Mouse (Mus musculus) erythroblast, embryonic 14.5 days (primary cell): ENCODE measurements around the gene Pold1. TPM values are rescaled to one million over a fixed set of nuclear protein-coding genes. Genes with fewer than 3 reads are reported as not detected.

Source experiments
- H3K27me3 ChIP-seq: 2 replicates; pipeline ENCODE4 v1.6.1; 2012; ENCODE audit warnings: inconsistent platforms; ENCODE audit not compliant: control insufficient read depth
- H3K36me3 ChIP-seq: 2 replicates; pipeline ENCODE4 v1.6.1; 2012; ENCODE audit warnings: mild to moderate bottlenecking, inconsistent platforms; ENCODE audit not compliant: control insufficient read depth
- H3K4me1 ChIP-seq: 2 replicates; pipeline ENCODE4 v1.6.1; 2012; ENCODE audit warnings: inconsistent platforms; ENCODE audit not compliant: control insufficient read depth
- H3K4me3 ChIP-seq: replicated peaks from 2 replicates; pipeline ENCODE3; 2012; ENCODE audit warnings: moderate library complexity, mild to moderate bottlenecking, inconsistent platforms
- H3K9me3 ChIP-seq: 2 replicates; pipeline ENCODE4 v1.6.1; 2012; ENCODE audit warnings: low read length, inconsistent platforms, mixed read lengths; ENCODE audit not compliant: control insufficient read depth
- GATA1 ChIP-seq: IDR thresholded peaks from 2 replicates; pipeline ENCODE4 v1.6.1; 2012; ENCODE audit warnings: low read length, inconsistent platforms, mixed read lengths
- TAL1 ChIP-seq: IDR thresholded peaks from 3 replicates; pipeline ENCODE4 v1.6.1; 2012; ENCODE audit warnings: low read length, inconsistent platforms, mixed read lengths
- polyA plus RNA-seq: library from polyadenylated mRNA; stranded (reverse); fragments of >175 nt; gene quantifications from 2 replicates; pipeline ENCODE4 v1.2.3, GENCODE M21; 2012

Pold1 gene
- polyA plus RNA-seq, 1 experiment = 25.1 TPM

DNA sequence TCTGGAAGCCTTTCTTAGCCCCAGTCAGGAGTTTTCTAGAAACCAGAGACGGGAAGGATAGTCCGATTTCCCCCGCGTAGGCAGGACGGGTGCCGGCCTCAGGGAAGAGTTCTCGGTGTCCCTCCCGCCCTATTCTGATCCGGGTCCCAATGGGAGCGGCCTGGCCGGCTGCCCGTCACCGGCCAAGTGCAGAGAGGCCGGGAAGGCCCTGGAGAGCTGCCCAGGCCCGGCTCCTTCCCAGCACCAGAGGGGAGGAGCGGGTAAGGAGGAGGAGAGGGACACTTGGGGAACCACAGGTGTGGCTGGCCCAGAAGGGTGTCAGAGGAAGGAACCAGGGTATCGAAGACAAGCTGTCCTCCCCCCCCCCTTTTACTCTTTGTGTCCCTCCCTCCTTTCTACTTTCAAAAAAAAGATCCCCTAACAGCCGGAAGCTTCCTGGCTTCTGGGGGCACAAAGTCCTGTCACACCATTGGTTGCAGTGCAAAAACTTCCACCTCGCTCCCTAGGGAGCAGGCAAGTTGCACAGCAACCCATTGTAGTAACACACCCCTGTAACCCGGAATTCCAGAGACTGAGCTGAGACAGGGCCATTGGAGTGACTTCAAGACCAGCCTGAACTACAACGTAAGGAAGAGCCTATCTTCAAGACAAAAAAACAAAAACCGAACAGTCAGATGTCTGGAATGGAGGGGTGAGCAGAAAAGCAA, 23.4 kb downstream of the Pold1 start:
- no peak overlapping the region for H3K4me3 ChIP-seq
- H3K36me3 ChIP-seq = no peaks in the 10 kb centered on the region
- TF ChIP-seq GATA1 (no peak), TAL1 (no peak)
- H3K27me3 ChIP-seq = peaks cover 75% of the 10 kb centered on the region
- H3K9me3 ChIP-seq = no peaks in the 10 kb centered on the region
- H3K4me1 ChIP-seq = peaks cover 19% of the 10 kb centered on the region

DNA sequence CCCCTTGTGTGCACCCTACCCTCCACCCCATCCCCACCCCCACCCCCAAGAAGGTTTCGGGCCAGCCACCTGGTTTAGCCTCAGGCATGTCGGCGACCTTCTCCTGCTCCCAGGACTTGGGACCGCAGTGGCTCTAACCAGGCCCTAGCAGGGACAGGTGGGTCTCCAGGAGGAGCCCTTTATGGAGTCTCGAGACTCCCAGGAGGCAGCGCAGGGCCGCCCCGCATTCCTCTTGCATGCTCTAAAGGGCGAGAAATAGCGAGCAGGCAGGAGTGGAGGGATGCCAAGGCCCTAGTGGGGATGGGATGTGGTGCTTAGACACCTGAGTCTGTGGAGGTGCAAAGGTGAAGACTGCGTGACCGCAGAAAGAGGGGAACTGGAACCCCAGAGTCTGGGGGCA, 24.1 kb downstream of the Pold1 start, which contains the start of gene Mybpc2:
Gene Mybpc2 (minus strand): TSS at position 155 of the 400 bp plus-strand sequence.
- H3K4me3 ChIP-seq = no peak within 1 kb of the TSS
- H3K27me3 ChIP-seq = peaks cover 75% of the 10 kb centered on the region
- no peaks in the 10 kb centered on the region for H3K36me3 ChIP-seq
- H3K4me1 ChIP-seq = peaks cover 19% of the 10 kb centered on the region
- H3K9me3 ChIP-seq = no peaks in the 10 kb centered on the region
- TF ChIP-seq GATA1 = no peak
- TF ChIP-seq TAL1 = no peak

DNA sequence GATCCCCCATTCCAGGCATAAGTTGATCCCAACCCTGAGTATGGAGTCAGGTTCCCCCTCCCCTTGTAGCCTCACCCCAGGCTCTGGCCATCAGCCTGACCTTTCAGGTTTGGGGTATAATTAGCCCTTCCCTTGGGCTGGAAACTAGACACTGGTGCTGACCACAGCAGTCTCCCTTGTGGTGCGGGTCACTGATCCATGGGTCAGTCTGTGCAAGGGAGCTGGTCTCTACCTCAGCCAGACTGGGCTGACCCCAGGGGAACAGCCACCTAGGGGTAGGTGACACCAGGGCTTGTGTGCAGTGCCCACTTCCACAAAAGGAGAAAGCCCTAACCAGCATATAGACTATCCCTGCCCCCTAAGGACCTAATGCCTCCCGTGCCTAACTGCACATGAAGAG, 25.6 kb downstream of the Pold1 start:
- no peak overlapping the region for H3K4me3 ChIP-seq
- H3K27me3 ChIP-seq = peaks cover 71% of the 10 kb centered on the region
- peaks cover 10% of the 10 kb centered on the region for H3K4me1 ChIP-seq
- H3K36me3 ChIP-seq = no peaks in the 10 kb centered on the region
- H3K9me3 ChIP-seq = no peaks in the 10 kb centered on the region
- TF ChIP-seq GATA1 (no peak), TAL1 (no peak)

DNA sequence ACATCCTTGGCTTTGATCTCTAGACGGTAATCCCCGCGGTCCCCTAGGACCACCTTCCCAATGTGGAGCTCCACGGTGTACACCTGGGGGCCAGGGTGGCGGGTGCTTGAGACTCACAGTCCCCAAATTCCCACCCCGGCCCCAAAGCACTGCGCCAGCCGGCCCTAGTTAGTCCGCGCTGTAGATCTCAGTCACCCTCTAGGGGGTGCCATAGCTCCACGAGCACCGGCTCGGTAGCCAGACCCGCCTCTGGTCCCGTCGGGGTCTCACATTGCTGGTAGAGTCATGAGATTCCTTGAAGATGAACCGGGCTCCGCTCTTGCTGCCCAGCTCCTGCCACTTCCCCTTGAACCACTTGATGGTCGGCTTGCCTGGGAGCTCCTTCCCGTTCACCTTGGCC, 26.9 kb downstream of the Pold1 start:
- TF ChIP-seq GATA1 = no peak
- no peak for TF ChIP-seq TAL1
- peaks cover 64% of the 10 kb centered on the region for H3K27me3 ChIP-seq
- H3K36me3 ChIP-seq = no peaks in the 10 kb centered on the region
- H3K4me1 ChIP-seq = no peaks in the 10 kb centered on the region; the same call in none of the 2 replicates
- no peak overlapping the region for H3K4me3 ChIP-seq
- no peaks in the 10 kb centered on the region for H3K9me3 ChIP-seq

DNA sequence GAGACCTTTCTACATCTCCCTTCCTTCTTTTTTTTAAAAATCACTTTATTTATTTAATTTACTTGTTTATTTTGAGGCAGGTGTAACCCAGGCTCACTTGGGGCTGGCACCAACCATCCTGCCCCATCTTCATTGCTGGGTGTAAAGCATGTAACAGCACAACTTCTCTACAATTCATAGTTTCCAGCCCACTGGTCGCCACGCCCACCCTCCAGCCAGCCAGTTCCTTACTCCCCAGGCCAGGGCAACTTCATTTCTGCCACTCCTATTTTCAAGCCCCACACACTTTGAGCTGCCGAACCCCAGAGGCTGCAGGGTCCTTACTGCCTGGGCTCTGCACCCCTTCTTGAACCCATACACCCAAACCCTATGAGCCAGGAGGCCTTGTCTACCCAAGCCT, 27.7 kb downstream of the Pold1 start:
- Histone ChIP-seq H3K9me3 (no peaks in the 10 kb centered on the region), H3K27me3 (peaks cover 62% of the 10 kb centered on the region)
- TF ChIP-seq TAL1 = no peak
- no peak for TF ChIP-seq GATA1

DNA sequence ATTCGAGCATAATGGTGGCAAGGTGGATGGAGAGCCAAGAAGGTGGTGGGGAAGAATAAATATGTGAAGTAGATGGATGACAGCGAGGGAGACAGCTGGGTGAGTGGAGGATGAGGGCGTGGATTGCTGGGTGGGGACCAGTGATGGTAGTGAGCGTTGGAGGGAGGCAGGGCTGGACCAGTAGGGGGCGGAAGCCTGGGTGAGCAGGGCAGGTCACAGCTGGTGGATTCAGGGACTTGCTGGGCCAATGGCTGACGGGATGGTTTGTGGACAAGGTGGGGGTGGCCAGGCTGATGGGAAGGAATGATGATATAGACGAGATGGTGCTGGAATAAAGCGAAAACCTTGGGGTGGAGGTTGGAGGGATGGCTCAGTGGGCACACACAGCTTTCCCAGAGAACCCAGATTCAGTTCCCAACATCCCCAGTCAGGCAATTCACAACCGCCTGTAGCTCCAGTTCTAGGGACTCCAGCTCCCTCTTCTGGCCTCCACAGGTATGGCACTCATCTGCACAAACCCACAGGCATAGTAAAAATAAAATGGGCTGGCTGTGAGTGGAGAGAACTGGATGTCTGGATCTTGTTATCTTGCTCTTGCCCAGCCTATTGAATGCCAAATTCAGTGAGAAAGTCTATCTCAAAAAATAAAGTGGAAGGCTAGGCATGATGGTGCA, 29.3 kb downstream of the Pold1 start:
- H3K4me1 ChIP-seq = no peaks in the 10 kb centered on the region; the same call in none of the 2 replicates
- TF ChIP-seq TAL1 = no peak
- no peak for TF ChIP-seq GATA1
- H3K36me3 ChIP-seq = no peaks in the 10 kb centered on the region
- no peak overlapping the region for H3K4me3 ChIP-seq
- peaks cover 55% of the 10 kb centered on the region for H3K27me3 ChIP-seq
- no peaks in the 10 kb centered on the region for H3K9me3 ChIP-seq

More for the DNA sequence above, 27.7 kb downstream of the Pold1 start:
- H3K4me1 ChIP-seq = no peaks in the 10 kb centered on the region; the same call in none of the 2 replicates
- no peaks in the 10 kb centered on the region for H3K36me3 ChIP-seq
- H3K4me3 ChIP-seq = no peak overlapping the region

DNA sequence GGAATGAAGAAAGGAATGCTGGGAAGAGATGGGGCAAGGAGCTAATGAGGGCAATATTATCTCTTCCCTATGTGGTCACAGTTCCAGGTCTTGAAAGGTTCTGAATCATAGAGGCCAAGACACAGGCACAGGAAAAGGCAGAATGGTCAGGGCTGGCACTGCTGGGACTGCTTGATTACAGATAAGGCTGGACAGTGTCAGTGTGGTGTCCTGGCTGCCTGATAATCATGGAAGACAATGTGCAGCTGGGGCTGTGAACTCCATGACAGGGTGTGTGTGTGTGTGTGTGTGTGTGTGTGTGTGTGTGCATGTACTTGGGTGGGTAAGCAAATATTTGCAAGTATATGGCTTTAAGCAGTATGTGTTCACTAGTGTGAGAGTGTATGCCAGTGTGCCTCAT, 41.2 kb downstream of the Pold1 start:
- Histone ChIP-seq H3K36me3 (no peaks in the 10 kb centered on the region), H3K27me3 (peaks cover 39% of the 10 kb centered on the region), H3K9me3 (peaks cover 8% of the 10 kb centered on the region), H3K4me1 (peaks cover 8% of the 10 kb centered on the region), H3K4me3 (no peak overlapping the region)
- no peak for TF ChIP-seq GATA1
- no peak for TF ChIP-seq TAL1

DNA sequence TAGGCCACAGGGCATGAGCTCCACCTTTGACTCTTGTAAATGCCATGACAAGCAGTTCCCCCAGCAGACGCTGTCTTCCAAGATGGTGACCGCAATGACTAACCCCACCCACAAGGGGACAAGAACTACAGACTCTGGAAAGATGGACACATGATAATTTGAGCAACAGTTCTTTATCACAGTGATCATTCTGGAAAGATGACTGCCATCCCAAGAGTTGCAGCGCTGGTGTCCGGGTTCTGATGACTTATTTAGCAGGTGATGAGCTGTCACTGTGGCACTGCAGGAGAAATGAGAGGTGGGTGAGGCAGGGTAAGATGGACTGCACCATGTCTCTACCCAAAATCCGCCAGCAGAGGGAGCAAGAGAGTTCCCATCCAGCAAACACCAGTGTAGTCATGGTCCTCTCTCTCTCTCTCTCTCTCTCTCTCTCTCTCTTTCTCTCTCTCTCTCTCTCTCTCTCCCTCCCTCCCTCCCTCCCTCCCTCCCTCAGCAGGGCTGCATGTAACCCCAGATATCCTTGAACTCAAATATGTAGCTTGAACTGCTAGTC, 47.0 kb downstream of the Pold1 start:
- Histone ChIP-seq H3K4me3 (no peak overlapping the region), H3K9me3 (peaks cover 4% of the 10 kb centered on the region), H3K36me3 (peaks cover 2% of the 10 kb centered on the region; the same call in 1 of the 2 replicates), H3K27me3 (peaks cover 35% of the 10 kb centered on the region), H3K4me1 (peaks cover 32% of the 10 kb centered on the region)
- TF ChIP-seq TAL1 (no peak), GATA1 (no peak)

DNA sequence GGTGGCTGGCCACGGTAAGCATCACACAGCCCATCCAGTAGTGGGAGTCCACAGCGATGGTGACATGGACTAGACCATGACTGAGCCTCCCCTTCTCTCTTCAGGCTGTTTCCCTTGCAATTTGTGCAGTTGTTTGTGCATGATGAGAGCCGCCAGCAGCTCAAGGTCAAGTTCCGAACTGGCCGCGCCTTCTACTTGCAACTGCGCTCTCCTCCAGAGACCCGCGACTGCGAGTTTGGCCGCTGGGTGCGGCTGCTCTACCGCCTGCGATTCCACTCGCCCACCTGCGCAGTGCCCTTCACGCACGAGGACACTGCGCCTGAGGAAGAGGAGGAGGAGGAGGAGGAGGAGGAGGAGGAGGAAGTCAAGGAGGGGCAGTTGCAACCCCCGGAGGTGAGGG, 48.6 kb downstream of the Pold1 start:
- TF ChIP-seq TAL1 = no peak
- no peak for TF ChIP-seq GATA1
- no peak overlapping the region for H3K4me3 ChIP-seq
- peaks cover 34% of the 10 kb centered on the region for H3K27me3 ChIP-seq
- H3K9me3 ChIP-seq = peaks cover 4% of the 10 kb centered on the region
- H3K36me3 ChIP-seq = peaks cover 2% of the 10 kb centered on the region
- H3K4me1 ChIP-seq = peaks cover 44% of the 10 kb centered on the region
